Mouse (Mus musculus) limb, embryonic 11.5 days (tissue): ENCODE measurements at regions not wholly inside any gene's neighbourhood (a gene's known extent, or its start where the extent isn't known, plus 50 kb on each side); places are given as distances from the start of the nearest gene placed in this dataset.

Experiments
- ATAC-seq: fragments of 200-750 bp; cut with Nextera tagmentation; 2 replicates; pipeline ENCODE4 v1.8.0; 2017; ENCODE audit warnings: low read depth; ENCODE audit not compliant: insufficient number of reproducible peaks, low FRiP score, low TSS enrichment
- DNase-seq: peaks from one replicate; pipeline ENCODE4 v3.0.0-alpha.2; 2015; ENCODE audit warnings: low spot score
- H3K27ac ChIP-seq: fragments of 300-500 bp; sonication (generic); replicated peaks from 2 replicates; pipeline ENCODE4 v1.5.1; 2014; ENCODE audit warnings: low read depth, mild to moderate bottlenecking, low read length
- H3K27me3 ChIP-seq: fragments of 300-500 bp; sonication (generic); 2 replicates; pipeline ENCODE4 v1.6.1; 2014; ENCODE audit warnings: mild to moderate bottlenecking, low read length, mixed read lengths; ENCODE audit not compliant: control insufficient read depth, insufficient read depth
- H3K36me3 ChIP-seq: fragments of 300-500 bp; sonication (generic); 2 replicates; pipeline ENCODE4 v1.6.1; 2014; ENCODE audit warnings: mild to moderate bottlenecking, low read length, moderate library complexity, mixed read lengths; ENCODE audit not compliant: control insufficient read depth, insufficient read depth
- H3K4me1 ChIP-seq: fragments of 300-500 bp; sonication (generic); 2 replicates; pipeline ENCODE4 v1.6.1; 2014; ENCODE audit warnings: low read length, mixed read lengths; ENCODE audit not compliant: control insufficient read depth, insufficient read depth
- H3K4me2 ChIP-seq: fragments of 300-500 bp; sonication (generic); 2 replicates; pipeline ENCODE4 v1.6.1; 2014; ENCODE audit warnings: low read depth, mild to moderate bottlenecking, moderate library complexity; ENCODE audit not compliant: severe bottlenecking
- H3K4me3 ChIP-seq: fragments of 300-500 bp; sonication (generic); 2 replicates; pipeline ENCODE4 v1.5.1; 2014; ENCODE audit warnings: low read depth, low read length
- H3K9ac ChIP-seq: fragments of 300-500 bp; sonication (generic); 2 replicates; pipeline ENCODE4 v1.6.1; 2014; ENCODE audit warnings: mild to moderate bottlenecking, low read length
- H3K9me3 ChIP-seq: fragments of 300-500 bp; sonication (generic); 2 replicates; pipeline ENCODE4 v1.6.1; 2016; ENCODE audit warnings: low read length; ENCODE audit not compliant: control insufficient read depth
- WGBS: fragments of 180-500 bp; shearing (Covaris S2); extraction: QIAGEN DNeasy Blood & Tissue Kit; methylation state at CpG from one replicate; pipeline ENCODE4 v1.1.7; 2014; 5-methylcytosine and 5-hydroxymethylcytosine counted together

- Histone ChIP-seq H3K4me2 (no peak overlapping the region), H3K9ac (no peak overlapping the region), H3K27me3 (no peaks in the 10 kb centered on the region), H3K27ac (no peak overlapping the region), H3K9me3 (no peaks in the 10 kb centered on the region), H3K36me3 (no peaks in the 10 kb centered on the region), H3K4me3 (no peak overlapping the region), H3K4me1 (no peaks in the 10 kb centered on the region)
- ATAC-seq (no peak), DNase-seq (no peak)
- 79% methylated on average over 6 of the region's 6 CpGs for WGBS
These were observed 162.0 kb upstream of the Atp6ap2 start for GRCm38 (mm10) chrX:12425566-12425965.

- H3K4me3 ChIP-seq: no peak overlapping the region
- H3K36me3 ChIP-seq: no peaks in the 10 kb centered on the region
- no peak overlapping the region for H3K27ac ChIP-seq
- H3K9me3 ChIP-seq: no peaks in the 10 kb centered on the region
- DNase-seq (no peak), ATAC-seq (no peak)
- no peaks in the 10 kb centered on the region for H3K27me3 ChIP-seq
- no peak overlapping the region for H3K4me2 ChIP-seq
- no peak overlapping the region for H3K9ac ChIP-seq
- WGBS: 74% methylated on average over 4 of the region's 4 CpGs
- H3K4me1 ChIP-seq: no peaks in the 10 kb centered on the region
These were observed 160.9 kb upstream of the Atp6ap2 start for GRCm38 (mm10) chrX:12426664-12427063.

- Histone ChIP-seq H3K4me3 (no peak overlapping the region), H3K9me3 (peaks cover 2% of the 10 kb centered on the region; the same call in 1 of the 2 replicates), H3K4me2 (no peak overlapping the region), H3K27ac (no peak overlapping the region), H3K4me1 (no peaks in the 10 kb centered on the region), H3K36me3 (no peaks in the 10 kb centered on the region), H3K9ac (no peak overlapping the region), H3K27me3 (peaks cover 2% of the 10 kb centered on the region; the same call in 1 of the 2 replicates)
- ATAC-seq (no peak), DNase-seq (no peak)
- 85% methylated on average over 2 of the region's 2 CpGs for WGBS
These were observed 155.3 kb upstream of the Atp6ap2 start for GRCm38 (mm10) chrX:12432289-12432688.

GRCm38 (mm10) chrX:12435656-12436055, 151.9 kb upstream of the Atp6ap2 start:
- WGBS: 72% methylated on average over 8 of the region's 8 CpGs
- Histone ChIP-seq H3K9ac (no peak overlapping the region), H3K4me1 (no peaks in the 10 kb centered on the region), H3K27me3 (peaks cover 4% of the 10 kb centered on the region; the same call in 1 of the 2 replicates), H3K9me3 (peaks cover 2% of the 10 kb centered on the region; the same call in 1 of the 2 replicates), H3K27ac (no peak overlapping the region), H3K36me3 (no peaks in the 10 kb centered on the region), H3K4me2 (no peak overlapping the region), H3K4me3 (no peak overlapping the region)
- DNase-seq (no peak), ATAC-seq (no peak)

- WGBS: 36% methylated on average over 7 of the region's 7 CpGs
- no peak overlapping the region for H3K9ac ChIP-seq
- ATAC-seq (no peak), DNase-seq (peak; percentile 27)
- no peaks in the 10 kb centered on the region for H3K36me3 ChIP-seq
- no peak overlapping the region for H3K4me2 ChIP-seq
- no peak overlapping the region for H3K4me3 ChIP-seq
- H3K27me3 ChIP-seq: peaks cover 4% of the 10 kb centered on the region; the same call in 1 of the 2 replicates
- H3K27ac ChIP-seq: no peak overlapping the region
- H3K4me1 ChIP-seq: no peaks in the 10 kb centered on the region
- H3K9me3 ChIP-seq: peaks cover 2% of the 10 kb centered on the region; the same call in 1 of the 2 replicates
These were observed 151.5 kb upstream of the Atp6ap2 start for GRCm38 (mm10) chrX:12436106-12436505.

- H3K9me3 ChIP-seq: no peaks in the 10 kb centered on the region
- 71% methylated on average over 12 of the region's 12 CpGs for WGBS
- no peak overlapping the region for H3K9ac ChIP-seq
- H3K4me1 ChIP-seq: no peaks in the 10 kb centered on the region
- no peak overlapping the region for H3K4me2 ChIP-seq
- no peaks in the 10 kb centered on the region for H3K36me3 ChIP-seq
- H3K4me3 ChIP-seq: no peak overlapping the region
- DNase-seq (no peak), ATAC-seq (no peak)
- peaks cover 4% of the 10 kb centered on the region; the same call in 1 of the 2 replicates for H3K27me3 ChIP-seq
- no peak overlapping the region for H3K27ac ChIP-seq
These were observed 148.2 kb upstream of the Atp6ap2 start for GRCm38 (mm10) chrX:12439447-12439846.

- 76% methylated on average over 5 of the region's 5 CpGs for WGBS
- no peaks in the 10 kb centered on the region for H3K9me3 ChIP-seq
- H3K9ac ChIP-seq: no peak overlapping the region
- H3K4me1 ChIP-seq: no peaks in the 10 kb centered on the region
- H3K27me3 ChIP-seq: no peaks in the 10 kb centered on the region
- no peak overlapping the region for H3K27ac ChIP-seq
- no peak for ATAC-seq
- no peak overlapping the region for H3K4me2 ChIP-seq
- H3K36me3 ChIP-seq: no peaks in the 10 kb centered on the region
- DNase-seq: no peak
- no peak overlapping the region for H3K4me3 ChIP-seq
These were observed 143.8 kb upstream of the Atp6ap2 start for GRCm38 (mm10) chrX:12443794-12444193.

GRCm38 (mm10) chrX:12445093-12445492, 142.5 kb upstream of the Atp6ap2 start:
- no peaks in the 10 kb centered on the region for H3K27me3 ChIP-seq
- no peak overlapping the region for H3K4me3 ChIP-seq
- no peak overlapping the region for H3K4me2 ChIP-seq
- H3K27ac ChIP-seq: no peak overlapping the region
- no peak overlapping the region for H3K9ac ChIP-seq
- H3K4me1 ChIP-seq: no peaks in the 10 kb centered on the region
- DNase-seq (no peak), ATAC-seq (no peak)
- no peaks in the 10 kb centered on the region for H3K36me3 ChIP-seq
- no peaks in the 10 kb centered on the region for H3K9me3 ChIP-seq
- WGBS: 81% methylated on average over 2 of the region's 2 CpGs

- Histone ChIP-seq H3K9me3 (no peaks in the 10 kb centered on the region), H3K4me3 (no peak overlapping the region), H3K27me3 (no peaks in the 10 kb centered on the region), H3K27ac (no peak overlapping the region), H3K36me3 (no peaks in the 10 kb centered on the region), H3K9ac (no peak overlapping the region), H3K4me1 (no peaks in the 10 kb centered on the region), H3K4me2 (no peak overlapping the region)
- DNase-seq: no peak
- no peak for ATAC-seq
These were observed 139.6 kb upstream of the Atp6ap2 start for GRCm38 (mm10) chrX:12447962-12448361.
